Mouse (Mus musculus) lung, embryonic 14.5 days (tissue): Measurements from ENCODE around the gene Slc25a19. TPM values are rescaled to one million over a fixed set of nuclear protein-coding genes. Genes with fewer than 3 reads are reported as not detected.

ENCODE experiments used
- ATAC-seq: fragments of 200-750 bp; cut with Nextera tagmentation; 2 replicates; pipeline ENCODE4 v1.8.0; 2017; ENCODE audit warnings: mild to moderate bottlenecking, moderate TSS enrichment, moderate library complexity; ENCODE audit not compliant: insufficient read depth
- DNase-seq: peaks from one replicate; pipeline ENCODE4 v3.0.0-alpha.2; 2015
- H3K27ac ChIP-seq: fragments of 300-500 bp; sonication (generic); 2 replicates; pipeline ENCODE4 v1.5.1; 2014; ENCODE audit warnings: low read depth, mild to moderate bottlenecking, moderate library complexity
- H3K27me3 ChIP-seq: fragments of 300-500 bp; sonication (generic); 2 replicates; pipeline ENCODE4 v1.6.1; 2014; ENCODE audit warnings: low read length, control low read depth; ENCODE audit not compliant: insufficient read depth
- H3K36me3 ChIP-seq: fragments of 300-500 bp; sonication (generic); 2 replicates; pipeline ENCODE4 v1.6.1; 2014; ENCODE audit warnings: control low read depth; ENCODE audit not compliant: insufficient read depth
- H3K4me1 ChIP-seq: fragments of 300-500 bp; sonication (generic); 2 replicates; pipeline ENCODE4 v1.6.1; 2014; ENCODE audit warnings: antibody characterized with exemption, control low read depth; ENCODE audit not compliant: insufficient read depth
- H3K4me2 ChIP-seq: fragments of 300-500 bp; sonication (generic); 2 replicates; pipeline ENCODE4 v1.6.1; 2014; ENCODE audit warnings: mild to moderate bottlenecking
- H3K4me3 ChIP-seq: fragments of 300-500 bp; sonication (generic); 2 replicates; pipeline ENCODE4 v1.5.1; 2014; ENCODE audit warnings: low read depth, low read length
- H3K9ac ChIP-seq: fragments of 300-500 bp; sonication (generic); 2 replicates; pipeline ENCODE4 v1.6.1; 2014
- H3K9me3 ChIP-seq: fragments of 300-500 bp; sonication (generic); 2 replicates; pipeline ENCODE4 v1.6.1; 2016; ENCODE audit warnings: low read depth, low read length, control low read depth
- CTCF ChIP-seq: IDR thresholded peaks from 2 replicates; pipeline ENCODE4 v1.5.1; 2016; ENCODE audit warnings: antibody characterized with exemption, low read depth
- WGBS: fragments of 180-500 bp; shearing (Covaris S2); extraction: QIAGEN DNeasy Blood & Tissue Kit; methylation state at CpG from one replicate; pipeline ENCODE4 v1.1.7; 2014; 5-methylcytosine and 5-hydroxymethylcytosine counted together
- polyA plus RNA-seq: library from polyadenylated mRNA; unstranded; fragments of >200 nt; fragmentation: Nextera tagmentation; extraction: Ambion mirVana; gene quantifications from 2 replicates; pipeline ENCODE4 v1.2.1, GENCODE M21; 2014

Gene Slc25a19
- polyA plus RNA-seq, 1 experiment from 2014 or later = 18.5 TPM

DNA sequence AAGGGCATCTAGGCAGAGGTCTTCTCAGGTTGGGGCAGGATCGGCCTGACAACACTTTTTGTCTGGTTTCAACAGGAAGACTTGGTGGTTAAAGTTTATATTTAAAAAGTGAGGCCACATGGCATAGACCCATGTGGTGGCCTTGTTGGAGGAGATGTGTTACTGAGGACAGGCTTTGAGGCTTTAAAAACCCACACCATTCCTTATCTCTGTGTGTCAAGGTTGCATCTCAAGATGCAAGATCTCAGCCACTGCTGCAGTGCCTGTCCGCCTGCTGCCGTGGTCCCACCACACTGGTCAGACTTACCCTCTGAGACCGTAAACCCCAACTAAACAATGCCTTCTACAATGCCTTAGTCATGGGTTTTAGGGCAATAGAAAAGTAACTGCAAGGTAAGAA lies 29.8 kb downstream of the Slc25a19 start:
- Histone ChIP-seq H3K27ac (no peak overlapping the region), H3K4me2 (no peak overlapping the region), H3K9me3 (no peaks in the 10 kb centered on the region), H3K27me3 (no peaks in the 10 kb centered on the region), H3K36me3 (peaks cover 55% of the 10 kb centered on the region), H3K4me3 (no peak overlapping the region), H3K4me1 (peaks cover 7% of the 10 kb centered on the region), H3K9ac (no peak overlapping the region)
- DNase-seq = no peak
- 90% methylated on average over 4 of the region's 4 CpGs for WGBS
- ATAC-seq = no peak
- TF ChIP-seq CTCF = no peak

GRCm38 (mm10) chr11:115595209-115595608 lies 32.9 kb downstream of the Slc25a19 start:
- no peak overlapping the region for H3K4me3 ChIP-seq

DNA sequence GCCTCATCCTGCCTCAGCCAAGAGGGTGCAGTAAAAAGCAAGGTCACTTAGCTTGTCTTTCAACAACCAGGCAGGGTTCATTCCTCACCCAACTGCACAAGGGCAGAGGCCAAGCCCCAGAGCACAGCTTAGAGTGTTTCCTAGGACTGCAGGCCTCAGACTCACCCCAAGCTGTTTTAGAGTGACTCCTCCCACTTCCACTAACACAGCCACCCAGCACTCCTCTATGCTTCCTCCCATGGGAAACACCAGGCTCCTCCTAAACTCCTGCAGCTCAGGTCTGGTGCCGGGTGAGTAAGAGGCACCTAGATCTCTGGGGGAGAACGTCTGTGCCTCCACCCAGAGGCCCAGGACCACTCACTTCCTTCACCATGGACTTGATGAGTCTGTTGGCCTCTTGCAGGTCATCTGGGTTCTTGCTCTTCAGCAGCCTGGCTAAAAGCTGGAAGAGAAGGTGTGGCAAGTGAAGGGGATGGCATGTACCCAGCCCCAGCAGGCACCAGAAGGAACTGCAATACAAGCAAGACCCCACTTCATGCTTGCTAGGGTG lies 37.5 kb downstream of the Slc25a19 start:
- no peak for ATAC-seq
- no peak for DNase-seq
- Histone ChIP-seq H3K9me3 (no peaks in the 10 kb centered on the region), H3K27ac (no peak overlapping the region), H3K36me3 (peaks cover 95% of the 10 kb centered on the region), H3K4me1 (no peaks in the 10 kb centered on the region), H3K27me3 (no peaks in the 10 kb centered on the region), H3K4me3 (no peak overlapping the region), H3K4me2 (no peak overlapping the region), H3K9ac (no peak overlapping the region)
- 85% methylated on average over 2 of the region's 2 CpGs for WGBS
- TF ChIP-seq CTCF = no peak

More at GRCm38 (mm10) chr11:115595209-115595608, 32.9 kb downstream of the Slc25a19 start:
- Histone ChIP-seq H3K4me1 (no peaks in the 10 kb centered on the region), H3K9me3 (no peaks in the 10 kb centered on the region), H3K36me3 (peaks cover 77% of the 10 kb centered on the region), H3K4me2 (no peak overlapping the region), H3K27me3 (no peaks in the 10 kb centered on the region), H3K9ac (no peak overlapping the region), H3K27ac (no peak overlapping the region)
- TF ChIP-seq CTCF = no peak
- WGBS = 98% methylated on average over 3 of the region's 3 CpGs
- no peak for ATAC-seq
- DNase-seq = no peak

- Histone ChIP-seq H3K4me1 (no peaks in the 10 kb centered on the region), H3K36me3 (peaks cover 97% of the 10 kb centered on the region), H3K27ac (no peak overlapping the region), H3K4me3 (no peak overlapping the region), H3K9ac (no peak overlapping the region), H3K9me3 (no peaks in the 10 kb centered on the region), H3K4me2 (no peak overlapping the region), H3K27me3 (no peaks in the 10 kb centered on the region)
- 77% methylated on average over 9 of the region's 9 CpGs for WGBS
- ATAC-seq = no peak
- no peak for TF ChIP-seq CTCF
- no peak for DNase-seq
Observed at GRCm38 (mm10) chr11:115587984-115588383, 40.1 kb downstream of the Slc25a19 start.

DNA sequence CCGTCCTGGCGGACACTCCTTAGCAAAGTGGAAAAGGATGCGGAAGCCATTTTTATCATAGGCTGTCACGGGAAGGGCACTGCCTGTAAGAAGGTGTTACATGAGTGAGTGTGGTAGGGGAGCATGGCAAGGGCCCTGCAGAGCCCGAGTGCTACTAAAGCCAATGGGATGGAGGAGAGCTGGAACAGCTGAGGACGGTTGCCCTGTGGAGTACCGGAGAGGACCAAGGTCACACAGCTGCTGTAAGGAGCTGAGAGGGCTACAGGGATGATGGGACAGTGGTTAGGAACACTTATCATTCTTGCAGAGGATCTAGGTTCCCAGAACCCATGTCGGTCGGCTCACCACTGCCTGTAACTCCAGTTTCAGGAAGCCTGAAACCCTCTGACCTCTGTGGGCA lies 41.7 kb downstream of the Slc25a19 start:
- TF ChIP-seq CTCF = no peak
- Histone ChIP-seq H3K36me3 (peaks cover 97% of the 10 kb centered on the region), H3K27me3 (no peaks in the 10 kb centered on the region), H3K27ac (no peak overlapping the region), H3K9ac (no peak overlapping the region), H3K4me3 (no peak overlapping the region), H3K4me1 (no peaks in the 10 kb centered on the region), H3K9me3 (no peaks in the 10 kb centered on the region), H3K4me2 (no peak overlapping the region)
- DNase-seq (no peak), ATAC-seq (no peak)
- 86% methylated on average over 9 of the region's 9 CpGs for WGBS

GRCm38 (mm10) chr11:115585573-115586100 lies 42.5 kb downstream of the Slc25a19 start:
- peaks cover 97% of the 10 kb centered on the region for H3K36me3 ChIP-seq
- ATAC-seq (no peak), DNase-seq (no peak)
- no peak overlapping the region for H3K4me3 ChIP-seq
- no peak overlapping the region for H3K27ac ChIP-seq
- TF ChIP-seq CTCF = no peak
- no peaks in the 10 kb centered on the region for H3K4me1 ChIP-seq
- no peaks in the 10 kb centered on the region for H3K27me3 ChIP-seq
- no peak overlapping the region for H3K4me2 ChIP-seq
- no peaks in the 10 kb centered on the region for H3K9me3 ChIP-seq
- no peak overlapping the region for H3K9ac ChIP-seq
- 85% methylated on average over 7 of the region's 7 CpGs for WGBS

- Histone ChIP-seq H3K4me2 (no peak overlapping the region), H3K4me1 (no peaks in the 10 kb centered on the region), H3K27ac (no peak overlapping the region), H3K36me3 (peaks cover 96% of the 10 kb centered on the region), H3K9ac (no peak overlapping the region), H3K9me3 (no peaks in the 10 kb centered on the region), H3K4me3 (no peak overlapping the region), H3K27me3 (no peaks in the 10 kb centered on the region)
- 81% methylated on average over 10 of the region's 10 CpGs for WGBS
- ATAC-seq (no peak), DNase-seq (no peak)
- no peak for TF ChIP-seq CTCF
Observed at GRCm38 (mm10) chr11:115584376-115585073, 43.6 kb downstream of the Slc25a19 start.
